Mouse (Mus musculus) left cerebral cortex, adult 2 months (tissue): ENCODE results near the gene Carns1. TPM values are rescaled to one million over a fixed set of nuclear protein-coding genes. Genes with fewer than 3 reads are reported as not detected.
A peak's percentile ranks its signal among the peaks of the same experiment; 100 is the strongest.
"Not testable (repeated sequence)": the region's sequence is repeated elsewhere in the genome, so short reads cannot be mapped to it uniquely, and the experiment has no call there.

Source experiments
- DNase-seq, 2 experiments: peaks; one replicate each; pipeline ENCODE4 v3.0.0; 2021 to 2022; ENCODE audit warnings: low spot score in 2 of 2, mixed read lengths in 1 of 2; ENCODE audit errors: extremely low spot score in 1 of 2
- H3K27ac ChIP-seq: fragments of 200-600 bp; 2 replicates; pipeline ENCODE4 v1.8.1; 2022
- H3K4me3 ChIP-seq: fragments of 200-600 bp; 2 replicates; pipeline ENCODE4 v1.8.1; 2022
- CTCF ChIP-seq: fragments of 200-600 bp; IDR thresholded peaks from 2 replicates; pipeline ENCODE4 v1.8.1; 2022; ENCODE audit warnings: antibody characterized with exemption, mild to moderate bottlenecking, moderate library complexity
- intact Hi-C: fragments of 180-260 bp; cut with DNase I; formaldehyde crosslinking; loops from one replicate; pipeline ENCODE4 v1.15.1; 2025
- total RNA-seq, 2 experiments: library from RNA; stranded (reverse); gene quantifications; 2 replicates each; pipeline ENCODE4 v1.2.3; 2021

The Carns1 gene
- total RNA-seq, 2 experiments from 2014 or later: 6.9 to 7.3 TPM

DNA sequence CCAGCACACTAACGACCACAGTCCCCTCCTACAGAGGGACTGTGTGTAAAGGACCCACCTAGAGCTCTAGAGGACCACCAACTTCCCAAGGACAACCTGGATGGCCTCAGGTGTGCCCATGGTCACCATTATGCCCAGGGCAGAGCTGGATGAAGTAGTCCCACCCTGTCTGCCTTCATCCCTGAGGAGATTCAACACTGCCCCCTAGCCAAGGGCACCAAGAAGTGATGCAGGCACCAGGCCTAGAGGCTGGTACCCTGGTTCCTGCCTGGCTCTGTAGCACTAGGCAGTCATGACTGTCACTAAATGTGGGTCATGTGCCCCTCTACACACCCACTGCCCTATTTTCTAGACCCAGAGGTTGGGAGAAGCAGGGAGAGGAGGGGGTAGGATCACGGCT is 43.5 kb downstream of the Carns1 start:
- no peak for DNase-seq
- Histone ChIP-seq H3K27ac (no peak overlapping the region), H3K4me3 (no peak overlapping the region)
- peak; percentile 9; the same call in 1 of the 2 replicates for TF ChIP-seq CTCF
- intact Hi-C loops: no loop called here

DNA sequence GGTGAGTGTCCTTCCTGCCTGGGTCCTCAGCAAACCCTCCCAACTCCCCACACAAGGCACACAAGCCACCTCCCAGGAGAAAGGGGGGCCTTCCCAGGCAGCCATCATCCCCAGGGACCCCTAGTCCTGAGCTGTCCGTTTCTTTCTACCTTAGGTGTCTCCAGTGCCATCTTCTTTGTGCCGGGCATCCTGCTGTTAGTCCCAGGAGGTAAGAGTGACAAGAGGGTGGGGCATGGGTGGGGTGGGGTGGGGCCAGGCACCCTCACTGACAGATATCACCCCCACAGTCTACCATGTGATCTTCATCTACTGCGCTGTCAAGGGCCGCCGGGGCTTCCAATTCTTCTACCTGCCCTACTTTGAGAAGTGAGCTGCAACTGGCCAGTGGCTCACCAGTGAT is 44.2 kb downstream of the Carns1 start:
- Histone ChIP-seq H3K27ac (no peak overlapping the region), H3K4me3 (no peak overlapping the region)
- DNase-seq: no peak
- no peak for TF ChIP-seq CTCF
- intact Hi-C loops: no loop called here

GRCm38 (mm10) chr19:4130106-4130505 is 45.2 kb downstream of the Carns1 start:
- H3K27ac ChIP-seq: no peak overlapping the region
- intact Hi-C loops: no loop called here
- no peak overlapping the region for H3K4me3 ChIP-seq
- TF ChIP-seq CTCF: no peak
- no peak for DNase-seq

DNA sequence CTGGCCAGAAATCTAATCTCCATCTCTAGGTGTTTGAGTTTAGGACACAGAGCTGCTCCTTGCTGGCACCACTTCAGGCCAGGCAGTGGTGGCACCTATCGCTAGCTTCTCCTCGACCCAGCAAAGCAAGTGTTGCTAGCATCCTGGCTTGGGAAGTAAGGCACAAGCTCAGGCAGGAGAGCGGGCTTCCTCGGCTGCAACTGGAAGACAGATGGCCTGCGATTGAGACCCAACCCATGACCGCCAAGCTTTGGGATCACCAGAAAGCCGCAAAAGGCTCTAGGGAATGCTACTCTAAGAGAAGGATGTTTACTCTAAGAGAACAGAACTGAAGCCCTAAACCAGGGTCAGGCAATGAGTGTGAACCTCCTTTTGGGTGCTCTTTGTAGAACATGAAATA is 45.8 kb downstream of the Carns1 start:
- no peak for DNase-seq
- intact Hi-C loops: no loop called here
- Histone ChIP-seq H3K4me3 (no peak overlapping the region), H3K27ac (no peak overlapping the region)
- TF ChIP-seq CTCF: no peak

DNA sequence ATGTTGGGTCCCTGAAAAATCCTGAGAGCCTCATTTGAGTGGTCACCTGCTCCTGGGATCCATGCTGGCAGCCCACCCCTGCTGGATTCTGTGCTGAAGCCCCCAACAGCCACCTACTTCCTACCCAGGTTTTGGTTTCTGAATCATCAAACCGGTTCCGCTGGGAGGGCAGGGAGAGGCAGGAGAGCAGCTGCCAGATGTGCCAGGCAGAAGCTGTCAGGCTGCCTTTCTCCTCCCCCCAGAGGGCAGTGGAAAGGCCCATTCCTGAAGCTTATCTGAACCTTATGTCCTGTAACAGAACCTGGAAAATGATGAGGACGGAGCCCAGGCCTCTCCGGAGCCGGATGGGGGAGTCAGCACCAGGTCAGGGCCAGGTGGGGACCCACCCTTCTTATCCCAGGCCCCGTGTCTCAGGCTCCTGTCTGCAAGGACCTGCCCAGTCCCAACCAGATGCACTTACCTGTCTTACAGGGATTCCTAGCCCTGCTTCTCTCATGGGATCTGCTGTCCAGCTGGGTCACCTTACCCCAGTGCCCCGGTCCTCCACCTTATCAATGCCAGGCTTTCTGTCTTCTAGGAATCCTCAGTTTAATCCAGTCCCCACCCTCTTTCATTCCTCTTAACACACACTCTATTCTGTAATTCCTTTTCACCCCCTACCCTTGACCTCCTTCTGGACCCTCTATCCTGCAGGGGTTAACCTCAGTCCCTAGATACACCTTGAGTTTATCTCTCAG is 48.4 kb downstream of the Carns1 start:
- DNase-seq: no peak
- Histone ChIP-seq H3K4me3 (peak overlapping the region; percentile 55), H3K27ac (peak overlapping the region; percentile 81; the same call in 1 of the 2 replicates)
- intact Hi-C loops: no loop called here
- no peak for TF ChIP-seq CTCF

GRCm38 (mm10) chr19:4125741-4126696 is 49.3 kb downstream of the Carns1 start, which contains the start of gene Aip:
Gene Aip, minus strand, starts transcription at chr19:4125858.
- peak; percentile 97 to 98 for DNase-seq
- intact Hi-C loops: loop anchor here (1.0 kb wide), 1 partner anchor 105 kb away; the partner anchor contains the start of gene Pold4
- TF ChIP-seq CTCF: peak; percentile 58
- Histone ChIP-seq H3K4me3 (peak within 1 kb of the TSS; percentile 55), H3K27ac (peak within 1 kb of the TSS; percentile 81)

GRCm38 (mm10) chr19:4125268-4125667 is 50.0 kb downstream of the Carns1 start:
- peak overlapping the region; percentile 25 for H3K4me3 ChIP-seq
- H3K27ac ChIP-seq: peak overlapping the region; percentile 55
- intact Hi-C loops: loop anchor here (1.0 kb wide), 1 partner anchor 106 kb away; the partner anchor contains the start of gene Pold4
- DNase-seq: not testable (repeated sequence)

- no peak for TF ChIP-seq CTCF
- no peak for DNase-seq
- intact Hi-C loops: no loop called here
- Histone ChIP-seq H3K4me3 (no peak overlapping the region), H3K27ac (no peak overlapping the region)
These were observed 50.8 kb downstream of the Carns1 start for GRCm38 (mm10) chr19:4124432-4124831.

- no peak for DNase-seq
- no peak overlapping the region; the same call in 1 of the 2 replicates for H3K27ac ChIP-seq
- intact Hi-C loops: no loop called here
- H3K4me3 ChIP-seq: no peak overlapping the region
- TF ChIP-seq CTCF: no peak
These were observed 52.6 kb downstream of the Carns1 start for GRCm38 (mm10) chr19:4122411-4123370.

- intact Hi-C loops, DNase-seq, H3K4me3 ChIP-seq: not testable (repeated sequence)
- H3K27ac ChIP-seq: peak overlapping the region; percentile 34; the same call in 1 of the 2 replicates
These were observed 53.4 kb downstream of the Carns1 start for GRCm38 (mm10) chr19:4121896-4122295.

GRCm38 (mm10) chr19:4121097-4121805 is 54.0 kb downstream of the Carns1 start:
- TF ChIP-seq CTCF: no peak
- H3K27ac ChIP-seq: peak overlapping the region; percentile 97
- H3K4me3 ChIP-seq: peak overlapping the region; percentile 55
- DNase-seq: peak; percentile 96
- intact Hi-C loops: no loop called here
